Mouse (Mus musculus) heart, postnatal 10 days (tissue): ENCODE results near the gene Itgb5. TPM values are rescaled to one million over a fixed set of nuclear protein-coding genes. Genes with fewer than 3 reads are reported as not detected.

Experiments
- DNase-seq, 2 experiments: peaks; one replicate each; pipeline ENCODE4 v3.0.0; 2021
- intact Hi-C: fragments of 180-260 bp; cut with DNase I; formaldehyde crosslinking; loops from one replicate; pipeline ENCODE4 v1.15.1; 2025
- total RNA-seq, 2 experiments: library from RNA; stranded (reverse); gene quantifications; 2 replicates each; pipeline ENCODE4 v1.2.3; 2021

Gene Itgb5
- total RNA-seq, 2 experiments from 2014 or later = 83.0 to 85.0 TPM

GRCm38 (mm10) chr16:33965878-33966537, 136.5 kb downstream of the Itgb5 start:
- intact Hi-C loops = no loop called here
- DNase-seq = no peak

GRCm38 (mm10) chr16:33966538-33967282, 137.2 kb downstream of the Itgb5 start, which contains the start of gene Umps:
Gene Umps (minus strand): TSS chr16:33967038.
- peak; percentile 88 to 89 for DNase-seq
- intact Hi-C loops = no loop called here

- DNase-seq = no peak
- intact Hi-C loops = no loop called here
These were observed 137.8 kb downstream of the Itgb5 start for GRCm38 (mm10) chr16:33967283-33967640.

- DNase-seq = no peak
- intact Hi-C loops = no loop called here
These were observed 150.4 kb downstream of the Itgb5 start for GRCm38 (mm10) chr16:33979855-33980254.

- intact Hi-C loops = no loop called here
- DNase-seq = no peak
These were observed 154.2 kb downstream of the Itgb5 start for GRCm38 (mm10) chr16:33983712-33984111.

- DNase-seq = no peak
These were observed 155.9 kb downstream of the Itgb5 start for GRCm38 (mm10) chr16:33985372-33985771.

GRCm38 (mm10) chr16:33986993-33987392, 157.5 kb downstream of the Itgb5 start:
- DNase-seq = no peak
- intact Hi-C loops = no loop called here

More at GRCm38 (mm10) chr16:33985372-33985771, 155.9 kb downstream of the Itgb5 start:
- intact Hi-C loops = no loop called here

- intact Hi-C loops = loop anchor here (1.0 to 2.0 kb wide), 2 partner anchors 38 to 167 kb away; no protein-coding TSS in a partner anchor
- peak; percentile 59 to 73 for DNase-seq
These were observed 159.0 kb downstream of the Itgb5 start for GRCm38 (mm10) chr16:33988358-33989012.

GRCm38 (mm10) chr16:33989106-33989505, 159.6 kb downstream of the Itgb5 start:
- intact Hi-C loops = loop anchor here (2.0 kb wide), 1 partner anchor 38 kb away; no protein-coding TSS in a partner anchor
- no peak for DNase-seq

GRCm38 (mm10) chr16:33990712-33991111, 161.2 kb downstream of the Itgb5 start:
- no peak for DNase-seq
- intact Hi-C loops = no loop called here

GRCm38 (mm10) chr16:33994321-33994720, 164.9 kb downstream of the Itgb5 start:
- intact Hi-C loops = no loop called here
- no peak for DNase-seq

GRCm38 (mm10) chr16:33995496-33995895, 166.0 kb downstream of the Itgb5 start:
- peak in 1 of 2 experiments; percentile 36 for DNase-seq
- intact Hi-C loops = no loop called here

- peak; percentile 59 to 73 for DNase-seq
- intact Hi-C loops = no loop called here
These were observed 166.6 kb downstream of the Itgb5 start for GRCm38 (mm10) chr16:33996030-33996429.

- intact Hi-C loops = no loop called here
- DNase-seq = no peak
These were observed 168.5 kb downstream of the Itgb5 start for GRCm38 (mm10) chr16:33998011-33998410.

Other genes starting within 250 kb of the Itgb5 start
- 100 to 1,000 TPM; 234 to 263 TPM for gene Heg1, start 145.3 kb upstream of the Itgb5 start, total RNA-seq
- gene Muc13, start 35.6 kb upstream of the Itgb5 start, total RNA-seq = under 1 TPM in 1 of 2 experiments, not detected in 1; 0.07 TPM
- gene Umps, start 137.4 kb downstream of the Itgb5 start, total RNA-seq = 10 to 100 TPM; 12.0 to 12.1 TPM